Mouse (Mus musculus) lung, adult 2 months (tissue): ENCODE data around the gene Gm6034.

Experiments
- CTCF ChIP-seq: fragments of 200-500 bp; IDR thresholded peaks from 2 replicates; pipeline ENCODE4 v1.5.1; 2011; ENCODE audit warnings: mild to moderate bottlenecking, low read length, control low read depth; ENCODE audit not compliant: insufficient read depth
- POLR2A ChIP-seq: fragments of 200-500 bp; IDR thresholded peaks from 2 replicates; pipeline ENCODE4 v1.6.1; 2011; ENCODE audit warnings: low read depth, mild to moderate bottlenecking, control low read depth, low read length, borderline replicate concordance; ENCODE audit errors: extremely low read depth

GRCm38 (mm10) chr17:36043286-36043685 is 525 bp downstream of the Gm6034 start:
- TF ChIP-seq CTCF (no peak), POLR2A (no peak)
